Mouse (Mus musculus): ENCODE data around the gene Gipc2.

The Gipc2 gene

GRCm38 (mm10) chr3:152064166-152064565 is 101.9 kb downstream of the Gipc2 start:
- DNase-seq, result no peak

GRCm38 (mm10) chr3:152062806-152063205 is 103.2 kb downstream of the Gipc2 start:
- DNase-seq, result no peak

GRCm38 (mm10) chr3:152061145-152061544 is 104.9 kb downstream of the Gipc2 start:
- no peak for DNase-seq

- no peak for DNase-seq
Observed at GRCm38 (mm10) chr3:152058235-152058634, 107.8 kb downstream of the Gipc2 start.

- DNase-seq, result no peak
Observed at GRCm38 (mm10) chr3:152054260-152054659, 111.8 kb downstream of the Gipc2 start.

GRCm38 (mm10) chr3:152051959-152052358 is 114.1 kb downstream of the Gipc2 start:
- DNase-seq, result no peak

- no peak for DNase-seq
Observed at GRCm38 (mm10) chr3:152047914-152048313, 118.1 kb downstream of the Gipc2 start.

GRCm38 (mm10) chr3:152046895-152047294 is 119.1 kb downstream of the Gipc2 start:
- DNase-seq, result no peak
